ENCODE assay signal across 14 mouse cellular contexts in the genomic region with DNA sequence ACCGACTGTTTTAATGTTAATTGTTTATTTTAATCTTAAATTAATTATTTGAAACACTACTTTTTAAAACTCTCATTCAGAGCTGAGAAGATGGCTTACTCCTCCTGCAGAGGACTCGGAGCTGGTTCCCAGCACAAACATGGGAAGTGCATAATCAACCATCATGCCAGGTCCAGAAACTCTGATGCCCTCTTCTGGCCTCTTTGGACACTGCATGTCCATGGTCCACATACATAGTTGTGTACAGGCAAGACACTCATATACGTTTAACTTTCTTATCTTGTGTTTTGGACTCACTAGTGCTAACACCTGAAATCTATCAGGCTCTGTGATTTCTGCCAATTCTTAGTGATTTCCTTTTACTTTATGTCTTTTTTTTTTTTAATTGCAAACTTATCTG. TPM values are rescaled to one million over a fixed set of nuclear protein-coding genes. Genes with fewer than 3 reads are reported as not detected.
DNase-seq lines count a peak whose midpoint lies in the region; ATAC-seq and TF ChIP-seq lines count a peak whose summit lies in the region.
"Had no signal": no experiment of that assay in that cellular context is flagged by ENCODE, and none has a peak within 500 bp of the region (broad histone marks: within the 10 kb centered on the region; RNA-seq: fewer than 3 reads in every experiment).

No protein-coding gene starts in this region.

- H3K27ac ChIP-seq in kidney, postnatal 0 days: no peak overlapping the region
- no peak overlapping the region for H3K27ac ChIP-seq in kidney, embryonic 15.5 days
- no peak overlapping the region for H3K27ac ChIP-seq in CH12.LX (ENCODE audit: insufficient read depth, low read depth)
- H3K27ac ChIP-seq: hindbrain, embryonic 15.5 days; limb, embryonic 15.5 days; macrophage; neural tube, embryonic 15.5 days had no signal

- no peak for DNase-seq in kidney, postnatal 0 days (ENCODE audit: low spot score)
- DNase-seq in 3T3-L1 (ENCODE audit: low read depth, low spot score) (peak; percentile 37), CH12.LX (ENCODE audit: extremely low read depth) (peak; percentile 15), ZHBTc4 (ENCODE audit: low read depth, low spot score) (peak; percentile 63)
- DNase-seq in left cerebral cortex, adult 11 months (ENCODE audit: low spot score): no peak
- DNase-seq in heart, postnatal 10 days: no peak
- DNase-seq: adrenal gland, postnatal 14 days; forebrain, postnatal 0 days had no signal

- no peak overlapping the region for H3K4me2 ChIP-seq in kidney, postnatal 0 days (ENCODE audit: low read length)
- no peak overlapping the region for H3K4me2 ChIP-seq in kidney, embryonic 15.5 days
- no peak overlapping the region for H3K4me2 ChIP-seq in CH12.LX (ENCODE audit: insufficient read depth, low read depth, poor library complexity, severe bottlenecking)
- H3K4me2 ChIP-seq: hindbrain, embryonic 15.5 days; limb, embryonic 15.5 days; neural tube, embryonic 15.5 days had no signal

- no peak overlapping the region for H3K9ac ChIP-seq in kidney, postnatal 0 days (ENCODE audit: low read depth, low read length)
- H3K9ac ChIP-seq in kidney, embryonic 15.5 days: no peak overlapping the region
- no peak overlapping the region for H3K9ac ChIP-seq in CH12.LX (ENCODE audit: insufficient read depth, low read depth)
- H3K9ac ChIP-seq: forebrain, postnatal 0 days; hindbrain, embryonic 15.5 days; limb, embryonic 15.5 days; neural tube, embryonic 15.5 days had no signal

- no peaks in the 10 kb centered on the region for H3K79me2 ChIP-seq in CH12.LX (replicated peaks; ENCODE audit: control insufficient read depth, extremely low read depth, insufficient read depth, poor library complexity, severe bottlenecking)

- no peaks in the 10 kb centered on the region for H3K36me3 ChIP-seq in kidney, postnatal 0 days (ENCODE audit: insufficient read depth, low read length)
- no peaks in the 10 kb centered on the region for H3K36me3 ChIP-seq in kidney, embryonic 15.5 days
- no peaks in the 10 kb centered on the region for H3K36me3 ChIP-seq in CH12.LX (replicated peaks in 1 of 2; ENCODE audit: control insufficient read depth in 1 of 2, insufficient read depth in 1 of 2, low read length in 1 of 2)
- H3K36me3 ChIP-seq: hindbrain, embryonic 15.5 days; limb, embryonic 15.5 days; neural tube, embryonic 15.5 days had no signal

- no peak for TF ChIP-seq POLR2A in CH12.LX (IDR thresholded peaks at IDR 0.05; ENCODE audit: low read depth, low read length)

- TF ChIP-seq EP300 in CH12.LX (IDR thresholded peaks at IDR 0.05; ENCODE audit: low read length): no peak

- no peaks in the 10 kb centered on the region for H3K4me1 ChIP-seq in kidney, postnatal 0 days (replicated peaks; ENCODE audit: insufficient read depth, low read length)
- H3K4me1 ChIP-seq in kidney, embryonic 15.5 days: no peaks in the 10 kb centered on the region
- H3K4me1 ChIP-seq in CH12.LX (ENCODE audit: control insufficient read depth in 1 of 2, insufficient read depth in 2 of 2): 0 out of 4 replicates have a peak, but pooled peaks cover 0 to 6% of the 10 kb centered on the region in 2 experiments
- H3K4me1 ChIP-seq: hindbrain, embryonic 15.5 days; limb, embryonic 15.5 days; neural tube, embryonic 15.5 days had no signal

- dilution Hi-C loops in CH12.LX (cut with MboI; ENCODE audit: extremely low pct_ligation_motif_present, extremely low pct_unique_long_range_greater_than_20kb, low sequenced_read_pairs): no loop called here

- ATAC-seq in kidney, postnatal 0 days (replicated peaks; ENCODE audit: low FRiP score, low read depth): no peak
- no peak for ATAC-seq in kidney, embryonic 15.5 days (replicated peaks; ENCODE audit: low FRiP score)
- ATAC-seq: forebrain, postnatal 0 days had no signal

- H3K4me3 ChIP-seq in kidney, postnatal 0 days (replicated peaks; ENCODE audit: low read depth, low read length): no peak overlapping the region
- H3K4me3 ChIP-seq in kidney, embryonic 15.5 days (replicated peaks): no peak overlapping the region
- no peak overlapping the region for H3K4me3 ChIP-seq in CH12.LX (replicated peaks in 1 of 3; ENCODE audit: low read depth in 2 of 3, low read length in 2 of 3, poor library complexity in 1 of 3)
- H3K4me3 ChIP-seq: hindbrain, embryonic 15.5 days; limb, embryonic 15.5 days; neural tube, embryonic 15.5 days had no signal

- peak; percentile 37; the same call in 1 of the 2 replicates for TF ChIP-seq CTCF in kidney, postnatal 0 days (IDR thresholded peaks at IDR 0.05; ENCODE audit: low read depth)
- TF ChIP-seq CTCF in CH12.LX (conservative IDR thresholded peaks at IDR 0.05 in 1 of 2, IDR thresholded peaks at IDR 0.05 in 1 of 2; ENCODE audit: low read depth in 2 of 2, low read length in 2 of 2): peak in 1 of 2 experiments; percentile 40; a peak in 3 of 4 replicates

- H3K9me3 ChIP-seq in kidney, postnatal 0 days (replicated peaks; ENCODE audit: low read length): no peaks in the 10 kb centered on the region
- no peaks in the 10 kb centered on the region for H3K9me3 ChIP-seq in kidney, embryonic 15.5 days (replicated peaks)
- peaks cover 5% of the 10 kb centered on the region for H3K9me3 ChIP-seq in CH12.LX (replicated peaks; ENCODE audit: low read length)
- H3K9me3 ChIP-seq: hindbrain, embryonic 15.5 days; limb, embryonic 15.5 days; neural tube, embryonic 15.5 days had no signal

- intact Hi-C loops in heart, postnatal 10 days (cut with DNase I): no loop called here

- no peaks in the 10 kb centered on the region for H3K27me3 ChIP-seq in kidney, postnatal 0 days (ENCODE audit: insufficient read depth, low read length)
- H3K27me3 ChIP-seq in kidney, embryonic 15.5 days: no peaks in the 10 kb centered on the region
- no peaks in the 10 kb centered on the region for H3K27me3 ChIP-seq in CH12.LX (replicated peaks)
- H3K27me3 ChIP-seq: hindbrain, embryonic 15.5 days; limb, embryonic 15.5 days; neural tube, embryonic 15.5 days had no signal

- in situ Hi-C loops in CH12.LX (cut with MboI; ENCODE audit: low pct_ligation_motif_present, low pct_unique_long_range_greater_than_20kb, low sequenced_read_pairs): no loop called here

- WGBS in kidney, postnatal 0 days: 89% methylated on average over 3 of the region's 3 CpGs
- 94% methylated on average over 3 of the region's 3 CpGs for WGBS in kidney, embryonic 15.5 days

- TF ChIP-seq RAD21 in CH12.LX (IDR thresholded peaks at IDR 0.05; ENCODE audit: low read depth, low read length): no peak; the same call in none of the 2 replicates

TF ChIP-seq in CH12.LX, 34 proteins besides CTCF, POLR2A, EP300 and RAD21:
- TF ChIP-seq SMC3 (IDR thresholded peaks at IDR 0.05; ENCODE audit: low read depth, low read length) (peak; percentile 35), ZC3H11A (IDR thresholded peaks at IDR 0.05; ENCODE audit: low read depth, low read length) (no peak)

RNA-seq across cellular contexts. Expression of a gene that starts 57.8 kb away (rescaled TPM):
- 1.8 and 2.6 TPM in 2 replicates for polyA plus RNA-seq in kidney, postnatal 0 days (2015; fragmentation: Nextera tagmentation; extraction: Ambion mirVana)
- 2.2 and 3.2 TPM in 2 replicates for polyA plus RNA-seq in kidney, embryonic 15.5 days (2015; fragmentation: Nextera tagmentation; extraction: Ambion mirVana)
- total RNA-seq in CH12.LX (2012; rRNA removed): 0.17 TPM in 1 of 2 replicates, not detected in the other
- total RNA-seq in CH12.LX (2014; rRNA removed): not detected in 2 replicates
- polyA plus RNA-seq in CH12.LX (2012; ENCODE audit: insufficient read length, low read depth): not detected in 2 replicates
- under 1 TPM; 0.43 to 0.62 TPM for total RNA-seq in heart, postnatal 10 days (2021)
- total RNA-seq: adrenal gland, postnatal 14 days; forebrain, postnatal 0 days; midbrain, postnatal 0 days had no signal
- polyA plus RNA-seq: macrophage had no signal

Comparison
In these comparisons a context has a peak if more than half of its experiments do, and no peak if none do; other contexts are left out.
1. DNase-seq: peak in 3T3-L1 (single experiment), CH12.LX (single experiment) and ZHBTc4 (single experiment); none in kidney, postnatal 0 days (single experiment), left cerebral cortex, adult 11 months (single experiment) and heart, postnatal 10 days (0 of 2).